Mouse (Mus musculus): ENCODE data around the gene Calcb.

DNA sequence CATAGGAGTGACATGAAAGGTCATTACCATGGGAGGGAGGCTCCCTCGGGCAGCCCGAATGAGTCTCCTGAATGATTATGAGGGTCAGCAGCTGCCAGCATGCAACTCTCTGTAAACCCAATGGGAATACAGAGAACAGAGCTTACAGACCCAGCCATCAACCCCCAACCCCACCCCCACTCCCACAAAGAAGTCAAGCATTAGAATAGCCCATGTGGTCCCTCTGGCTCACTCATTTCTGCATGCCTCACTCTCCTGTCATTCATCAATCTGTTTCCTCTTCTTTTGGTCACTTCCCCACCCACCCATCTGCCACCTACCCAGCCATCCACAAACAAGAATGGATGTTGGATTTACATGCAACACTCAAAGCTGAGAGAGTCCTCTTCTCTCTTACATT lies 35.0 kb downstream of the Calcb start:
- TF ChIP-seq POLR2A (IDR thresholded peaks at IDR 0.05; ENCODE audit: borderline replicate concordance, extremely low read depth, low read depth, low read length), result no peak
- TF ChIP-seq CTCF (IDR thresholded peaks at IDR 0.05; ENCODE audit: insufficient read depth, low read length), result no peak
